Mouse (Mus musculus) left cerebral cortex, postnatal 4 days (tissue): ENCODE measurements at regions not wholly inside any gene's neighbourhood (a gene's known extent, or its start where the extent isn't known, plus 50 kb on each side); places are given as distances from the start of the nearest gene placed in this dataset.

ENCODE experiments used
- DNase-seq: peaks from one replicate; pipeline ENCODE4 v3.0.0-alpha.2; 2022
- intact Hi-C: fragments of 180-260 bp; cut with DNase I; formaldehyde crosslinking; loops from one replicate; pipeline ENCODE4 v1.15.1; 2025

DNA sequence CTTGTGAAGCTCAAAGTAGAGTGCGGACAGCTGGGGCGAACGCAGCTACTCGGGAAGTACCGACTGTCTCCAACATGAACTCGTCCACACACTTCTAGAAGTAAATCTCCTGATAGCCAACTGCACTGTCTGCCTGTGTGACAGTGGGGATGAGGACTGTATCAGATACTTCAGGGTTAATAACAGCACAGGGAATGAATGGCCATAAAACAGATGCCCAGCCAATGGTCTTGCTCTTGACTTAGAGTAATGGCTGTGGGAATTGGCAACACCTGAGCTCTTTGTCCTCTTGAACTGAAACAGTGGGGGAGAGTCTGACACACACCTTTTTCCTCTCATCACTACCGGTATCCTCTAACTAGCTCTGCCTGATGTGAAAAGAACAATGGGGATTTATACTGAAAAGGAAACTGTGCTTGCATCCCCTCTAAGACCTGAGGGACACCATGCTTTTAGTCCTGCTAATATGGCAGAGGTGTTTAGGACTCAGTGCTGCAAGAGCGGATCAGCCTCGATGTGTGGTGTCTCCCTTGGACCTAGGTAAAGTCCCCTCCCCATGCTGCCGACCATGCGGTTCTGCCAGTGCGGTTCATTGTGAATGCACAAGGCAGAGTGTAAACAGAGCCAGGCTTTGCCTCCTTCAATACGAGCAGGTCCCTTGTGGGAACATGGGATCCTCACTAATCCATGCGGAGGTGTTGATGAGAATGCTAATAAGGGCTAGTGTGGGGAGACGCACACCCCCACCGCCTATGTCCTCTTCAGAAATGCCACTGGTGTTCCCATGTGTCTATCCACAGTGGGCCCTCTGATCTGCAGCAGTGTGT is 355.5 kb downstream of the Eipr1 start:
- intact Hi-C loops, result no loop called here
- DNase-seq, result no peak

DNA sequence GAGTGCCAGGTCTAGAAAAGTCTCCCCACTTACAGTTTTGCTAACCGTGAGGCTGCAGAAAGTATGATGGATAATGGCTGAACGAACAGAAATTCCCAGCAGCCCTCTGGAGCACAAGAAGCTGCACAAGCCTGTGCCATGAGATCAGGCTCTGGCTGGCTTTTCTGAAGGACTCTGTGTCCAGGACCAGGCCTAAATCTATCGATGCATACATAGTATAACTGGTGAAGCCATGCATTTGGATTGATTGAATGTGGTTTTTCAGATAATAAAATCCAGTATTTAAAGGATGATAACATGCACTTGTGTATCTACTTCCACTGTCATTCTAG is 356.1 kb downstream of the Eipr1 start:
- intact Hi-C loops, result no loop called here
- no peak for DNase-seq

DNA sequence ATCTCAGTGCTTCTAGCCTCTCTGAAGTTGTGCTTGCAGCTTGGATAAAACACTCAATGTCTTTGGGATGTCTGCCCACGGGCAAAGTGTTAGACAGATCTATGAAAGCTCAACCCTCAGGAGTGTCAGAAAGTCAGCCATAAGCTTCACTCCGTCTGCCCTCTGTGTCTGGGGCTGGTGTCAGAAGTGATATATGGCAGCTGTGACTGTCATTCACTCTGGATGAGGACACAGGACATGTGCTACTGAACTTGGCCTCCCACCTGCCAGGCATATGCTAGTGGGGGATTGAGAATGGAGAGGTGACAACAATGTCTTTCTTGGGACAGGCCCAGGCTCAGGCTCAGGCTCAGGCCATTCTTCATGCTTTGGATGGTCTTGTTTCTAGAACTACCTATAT is 366.7 kb downstream of the Eipr1 start:
- no peak for DNase-seq
- intact Hi-C loops, result no loop called here

DNA sequence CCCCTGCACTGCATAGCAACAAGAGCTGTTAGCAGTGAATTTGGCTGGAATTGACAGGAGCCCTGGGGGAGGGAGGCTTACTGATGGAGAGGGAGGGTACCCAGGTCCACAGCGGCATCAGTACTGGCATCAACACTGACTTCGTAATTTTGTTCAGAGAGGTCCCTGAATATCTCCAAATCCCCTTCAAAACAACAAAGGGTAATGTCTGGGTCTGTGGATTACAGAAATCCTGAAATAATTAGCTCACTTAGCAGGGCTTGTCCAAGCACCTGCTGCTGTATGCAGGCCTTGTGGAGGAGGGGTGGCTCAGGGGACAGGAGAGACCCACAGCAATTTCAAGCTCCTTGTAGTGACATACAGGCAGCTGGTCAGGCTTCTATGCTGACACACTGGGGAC is 369.6 kb downstream of the Eipr1 start:
- DNase-seq, result no peak

DNA sequence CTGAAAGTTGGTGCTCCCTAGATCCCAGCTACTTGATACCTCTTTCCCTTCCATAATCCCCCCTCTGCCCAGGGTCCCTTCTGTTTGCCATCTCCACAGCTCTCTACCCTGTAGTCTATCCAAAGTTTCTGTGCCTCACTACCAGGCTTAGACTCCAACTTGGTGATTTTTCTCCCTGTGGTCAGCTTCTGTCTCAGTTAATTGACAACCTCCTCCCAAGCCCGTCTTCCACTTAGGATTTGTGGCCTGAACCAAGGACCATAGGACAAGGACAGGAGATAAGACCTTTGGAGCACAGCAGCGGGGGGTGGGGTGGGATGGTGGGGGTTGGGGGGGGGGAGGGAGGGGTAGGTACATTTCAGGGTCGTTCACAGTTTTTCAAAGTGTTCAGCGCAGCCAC is 371.3 kb downstream of the Eipr1 start:
- intact Hi-C loops, result no loop called here
- DNase-seq, result no peak

More for the DNA sequence above, 369.6 kb downstream of the Eipr1 start:
- intact Hi-C loops, result no loop called here

DNA sequence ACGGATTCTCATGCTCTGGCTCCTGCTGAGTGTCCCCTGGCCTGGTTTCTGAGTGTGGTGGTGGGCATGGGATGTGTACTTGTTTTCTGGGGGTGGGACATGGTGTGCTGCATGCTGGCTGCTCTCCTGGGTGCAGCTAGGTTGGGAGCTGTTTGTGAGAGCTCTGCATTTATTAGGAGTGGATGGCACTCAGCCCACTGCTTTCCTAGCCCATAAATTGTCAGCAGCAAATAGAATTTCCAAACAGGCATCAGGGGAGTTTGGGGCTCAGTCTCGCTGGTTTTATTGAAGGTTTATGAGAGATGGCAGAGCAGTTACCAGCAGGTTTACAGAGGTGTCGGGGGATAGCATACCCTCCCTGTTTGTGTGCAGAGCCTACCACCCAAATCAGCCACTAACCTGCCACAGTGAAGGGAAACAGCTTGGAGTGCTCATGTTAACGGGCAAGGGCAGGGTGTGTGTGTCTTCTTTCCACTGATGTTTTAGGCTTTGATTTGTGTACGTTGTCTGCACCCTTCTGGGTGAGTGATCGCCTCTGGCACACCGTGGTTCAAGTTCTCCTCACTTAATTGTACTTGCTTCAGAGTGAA is 372.6 kb downstream of the Eipr1 start:
- no peak for DNase-seq
- intact Hi-C loops, result no loop called here

DNA sequence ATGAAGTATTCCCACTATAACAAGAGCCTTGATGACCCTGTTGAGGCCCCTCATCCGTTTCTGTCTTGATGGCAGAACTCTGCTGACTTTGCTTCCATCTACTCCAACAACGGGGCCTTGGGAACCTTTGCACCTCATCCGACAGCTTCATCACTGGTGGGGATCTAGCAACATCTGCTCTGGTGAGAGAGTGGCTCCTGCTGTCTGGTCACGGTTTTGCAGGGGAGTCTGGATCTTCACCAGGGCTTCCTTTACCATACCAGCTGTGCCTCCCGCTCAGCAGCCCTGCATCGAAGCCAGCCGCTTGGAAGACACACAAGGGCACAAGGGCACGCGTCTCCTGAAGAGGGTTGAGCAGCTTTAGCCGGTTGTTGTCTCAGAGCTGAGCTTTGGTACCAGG is 377.2 kb downstream of the Eipr1 start:
- DNase-seq, result peak; percentile 62
- intact Hi-C loops, result no loop called here

DNA sequence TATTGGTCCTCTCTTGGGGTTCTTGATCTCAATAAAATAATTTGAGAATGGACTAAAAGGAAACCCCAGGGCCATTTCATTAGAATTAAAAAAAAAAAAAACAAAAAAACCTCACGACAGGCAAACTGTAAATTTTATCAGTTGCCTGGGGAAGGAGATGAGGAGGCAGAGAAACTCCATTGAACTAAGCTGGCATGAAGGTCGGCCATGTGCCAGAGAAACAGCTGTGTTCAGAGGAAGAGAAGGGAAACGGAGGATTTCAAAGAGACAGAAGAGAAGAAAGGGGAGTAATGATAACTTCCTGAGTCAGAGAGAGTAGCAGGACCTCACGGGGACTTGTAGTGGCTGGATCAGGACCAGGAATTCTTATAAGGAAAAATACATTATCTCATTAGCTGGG is 377.7 kb downstream of the Eipr1 start:
- DNase-seq, result peak; percentile 40
- intact Hi-C loops, result no loop called here

DNA sequence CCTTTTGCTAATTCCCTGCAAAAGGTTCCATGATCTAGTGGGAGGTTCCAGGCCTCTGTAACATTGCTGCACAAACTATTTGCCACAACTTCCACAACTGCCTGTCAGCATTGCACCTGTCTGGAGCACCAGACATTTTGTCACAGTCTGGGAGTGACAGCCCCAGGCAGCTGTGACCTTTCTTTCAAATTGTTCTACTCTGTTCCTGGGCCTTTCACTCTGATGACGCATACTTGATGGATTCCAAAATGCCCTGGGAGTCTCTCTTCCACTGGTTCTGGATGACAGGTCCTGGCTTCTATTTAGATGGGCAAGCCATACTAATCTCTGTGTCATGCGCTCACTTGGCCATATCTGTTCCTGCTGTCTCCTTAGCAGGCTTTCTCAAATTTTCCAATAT is 382.7 kb downstream of the Eipr1 start:
- intact Hi-C loops, result no loop called here
- DNase-seq, result no peak

DNA sequence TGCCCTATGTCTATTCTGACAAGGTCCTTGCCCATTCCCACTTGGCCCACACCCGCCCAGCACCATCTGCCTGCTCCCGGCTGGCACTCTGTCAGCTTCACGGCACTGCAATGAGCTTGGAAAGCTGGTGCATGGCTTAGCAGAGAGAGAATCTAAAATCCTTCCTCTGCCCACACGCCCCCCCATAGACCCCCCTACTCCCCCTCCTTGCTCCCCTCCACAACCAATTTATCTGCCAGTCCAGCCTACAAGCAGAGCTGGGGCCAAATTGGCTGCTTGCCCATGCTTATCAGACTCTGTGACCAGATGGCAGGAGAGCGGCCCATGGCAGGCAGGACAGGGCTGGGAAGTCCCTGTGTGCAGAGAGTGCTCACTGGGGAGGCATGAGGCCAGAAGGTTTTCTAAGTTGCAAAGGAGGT is 385.3 kb downstream of the Eipr1 start:
- DNase-seq, result peak; percentile 98
- intact Hi-C loops, result no loop called here

DNA sequence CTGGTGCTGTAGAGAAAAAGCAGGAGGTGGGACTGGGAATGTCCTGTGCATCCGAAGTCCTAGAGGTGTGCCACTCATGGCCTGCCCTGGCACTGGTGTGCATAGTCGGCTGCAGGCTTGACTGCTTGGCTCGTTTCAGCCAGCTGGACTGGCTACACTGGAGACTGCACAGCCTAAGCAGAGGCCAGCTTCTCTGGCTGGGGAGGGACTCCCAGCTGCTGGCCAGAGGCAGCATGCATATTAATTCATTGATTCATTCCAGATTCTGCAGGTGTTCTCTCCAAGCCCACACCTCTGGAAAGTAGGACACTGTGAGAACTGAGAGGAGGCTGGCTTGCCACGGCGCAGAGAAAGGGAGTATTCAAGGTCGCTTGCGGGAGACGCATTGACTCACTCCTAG is 385.9 kb downstream of the Eipr1 start:
- DNase-seq, result peak; percentile 61
- intact Hi-C loops, result no loop called here

DNA sequence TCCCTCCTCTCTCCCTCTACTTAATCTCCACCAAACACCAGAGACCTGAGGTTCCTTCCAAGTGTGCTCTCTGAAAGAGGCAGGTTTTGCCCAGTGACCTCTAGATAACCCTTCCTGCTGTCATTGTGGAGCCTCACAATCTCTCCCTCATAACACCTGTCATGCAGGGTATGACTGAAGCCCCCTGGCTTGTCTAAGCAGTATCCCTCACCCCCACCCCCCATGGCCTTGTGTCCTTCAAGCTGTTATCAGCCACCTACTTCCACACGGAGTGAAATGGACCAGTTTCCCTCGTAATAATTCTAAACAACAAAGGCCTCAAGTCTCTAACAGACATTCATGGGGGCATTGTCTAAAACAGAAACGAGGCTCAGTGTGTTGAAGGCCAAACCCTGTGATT is 387.6 kb upstream of the Myt1l start:
- DNase-seq, result peak; percentile 24
- intact Hi-C loops, result no loop called here

DNA sequence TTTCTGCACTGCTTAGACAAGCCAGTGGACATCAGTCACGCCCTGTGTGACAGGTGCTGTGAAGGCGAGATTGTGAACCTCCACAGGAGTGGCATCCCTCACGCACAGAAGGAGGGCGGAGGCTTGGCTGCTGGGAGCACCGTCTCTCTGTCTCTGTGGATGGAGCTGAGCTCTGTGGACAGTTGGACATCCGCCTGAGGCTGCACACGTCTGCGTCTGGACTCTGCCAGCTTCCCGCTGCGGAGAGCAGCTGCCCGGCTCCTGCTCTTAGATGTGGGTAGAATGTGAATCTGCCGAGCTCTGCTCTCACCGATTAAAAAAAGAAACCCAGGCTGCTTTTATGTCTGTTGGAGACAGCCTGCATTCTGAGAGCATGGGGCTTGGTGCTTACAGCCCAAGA is 387.1 kb upstream of the Myt1l start:
- DNase-seq, result peak; percentile 95
- intact Hi-C loops, result no loop called here

DNA sequence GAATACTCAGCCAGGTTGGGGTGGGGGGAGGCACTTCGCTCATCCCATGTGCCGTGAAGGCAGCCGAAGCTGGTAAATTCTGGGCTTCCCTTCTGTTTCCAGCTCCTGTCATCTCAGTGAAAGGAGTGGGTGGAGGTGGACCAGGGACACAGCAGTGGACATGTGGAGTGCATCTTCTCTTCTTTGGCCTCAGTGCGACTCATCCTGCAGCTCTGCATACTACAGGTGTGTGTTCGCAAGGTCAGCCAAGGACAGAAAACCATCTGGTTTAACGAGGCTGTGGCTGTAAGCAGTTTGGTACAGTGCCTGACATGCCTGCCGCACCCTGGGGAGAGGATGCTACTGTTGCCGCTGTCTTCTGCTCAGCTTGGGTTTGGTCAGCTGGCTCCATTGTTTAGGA is 386.3 kb upstream of the Myt1l start:
- intact Hi-C loops, result no loop called here
- DNase-seq, result peak; percentile 52

DNA sequence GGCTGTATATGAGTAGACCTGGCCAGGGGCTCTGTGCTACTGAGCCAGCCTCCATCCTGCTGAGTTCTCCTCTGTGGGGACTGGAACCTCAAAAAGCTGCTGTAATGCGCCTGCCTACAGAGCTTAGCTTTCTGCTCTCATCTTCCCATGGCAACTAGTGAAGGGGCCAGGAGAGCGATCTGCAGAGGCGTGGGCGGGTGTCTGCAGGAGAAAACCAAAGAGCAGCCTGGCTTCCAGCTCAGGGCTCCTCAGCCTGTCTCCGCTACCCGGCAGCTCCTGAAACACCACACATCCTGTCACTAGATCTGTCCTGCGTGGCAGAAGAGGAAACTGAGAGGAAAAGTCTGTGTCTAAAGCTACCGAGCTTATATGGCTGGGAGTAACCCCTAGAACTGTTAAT is 384.9 kb upstream of the Myt1l start:
- DNase-seq, result no peak
- intact Hi-C loops, result no loop called here

DNA sequence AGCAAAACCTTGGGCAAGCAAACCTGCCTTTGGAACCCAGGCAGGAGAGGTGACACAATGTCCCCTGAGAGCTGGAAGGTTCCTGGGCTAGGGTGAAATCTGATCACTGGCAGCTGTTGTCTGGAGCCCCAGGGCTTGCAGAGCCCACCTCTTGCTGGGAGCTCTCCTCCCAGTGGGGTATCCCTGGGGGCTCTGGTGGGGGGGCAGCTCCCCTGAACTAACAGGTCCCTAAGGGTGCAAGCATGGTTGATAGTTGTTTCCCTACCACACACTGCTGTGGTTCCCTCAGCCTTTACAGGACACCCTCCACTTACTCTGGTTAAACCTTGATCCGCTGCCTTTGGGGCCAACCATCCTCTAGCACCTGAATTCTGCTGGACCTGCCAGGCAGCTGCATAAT is 367.3 kb upstream of the Myt1l start:
- intact Hi-C loops, result no loop called here

DNA sequence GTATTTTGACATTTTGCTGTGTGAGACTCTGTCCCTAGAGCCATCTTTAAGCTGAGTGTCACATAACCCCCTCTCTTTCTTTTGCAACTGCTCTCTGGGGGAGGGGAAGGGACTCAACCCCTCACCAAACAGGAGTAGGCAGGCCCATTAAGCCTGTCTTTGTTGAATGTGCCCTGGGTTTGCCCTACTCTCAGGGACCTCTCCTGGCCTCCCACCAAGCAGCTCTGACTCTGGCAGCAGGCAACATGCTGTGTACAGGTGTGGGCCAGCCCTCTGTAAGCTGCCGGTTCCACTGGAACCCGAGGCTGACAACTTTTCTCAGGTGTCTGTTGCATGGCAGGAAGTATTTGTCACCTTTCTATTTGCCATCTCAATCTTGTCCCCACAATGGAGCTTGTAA is 366.6 kb upstream of the Myt1l start:
- intact Hi-C loops, result no loop called here
- no peak for DNase-seq

More for the DNA sequence above, 367.3 kb upstream of the Myt1l start:
- no peak for DNase-seq

DNA sequence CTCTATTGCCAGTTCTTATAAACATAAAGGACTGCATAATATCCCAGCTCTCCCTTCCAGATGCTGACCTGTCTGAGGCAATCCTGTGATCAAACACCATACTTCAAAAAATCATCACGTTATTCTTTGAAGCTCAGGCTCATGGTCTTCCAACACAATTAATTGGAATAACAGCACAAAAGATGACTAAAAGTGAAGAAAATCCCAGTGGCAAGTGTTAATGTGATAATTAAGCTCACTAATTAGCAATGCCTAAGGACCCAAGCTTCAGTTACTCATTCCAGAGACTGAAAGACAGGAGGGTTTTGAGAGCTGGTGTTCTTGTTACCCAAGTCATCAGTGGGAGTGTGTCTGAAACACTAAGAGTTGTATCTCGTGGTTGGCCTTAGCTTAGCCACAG is 363.5 kb upstream of the Myt1l start:
- intact Hi-C loops, result no loop called here
- no peak for DNase-seq

DNA sequence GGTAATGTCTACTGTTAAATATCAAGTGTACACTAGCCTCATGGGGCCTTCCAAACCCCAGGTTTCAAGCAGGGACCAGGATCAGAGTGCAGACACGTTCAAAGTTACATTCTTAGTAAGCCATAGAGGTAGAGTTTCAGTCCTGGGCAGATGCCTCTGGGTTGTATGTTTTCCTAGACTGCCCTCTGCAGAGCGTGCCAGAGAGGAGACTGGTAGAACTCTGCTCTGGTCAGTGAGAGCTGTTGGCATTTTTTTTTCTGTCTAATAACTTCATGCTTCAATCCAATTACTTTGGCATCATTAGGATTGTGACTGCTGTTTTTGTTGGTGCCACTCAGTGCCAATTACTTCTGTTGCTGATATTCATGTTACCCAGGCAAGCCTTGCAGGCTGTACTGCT is 361.9 kb upstream of the Myt1l start:
- no peak for DNase-seq
- intact Hi-C loops, result no loop called here

DNA sequence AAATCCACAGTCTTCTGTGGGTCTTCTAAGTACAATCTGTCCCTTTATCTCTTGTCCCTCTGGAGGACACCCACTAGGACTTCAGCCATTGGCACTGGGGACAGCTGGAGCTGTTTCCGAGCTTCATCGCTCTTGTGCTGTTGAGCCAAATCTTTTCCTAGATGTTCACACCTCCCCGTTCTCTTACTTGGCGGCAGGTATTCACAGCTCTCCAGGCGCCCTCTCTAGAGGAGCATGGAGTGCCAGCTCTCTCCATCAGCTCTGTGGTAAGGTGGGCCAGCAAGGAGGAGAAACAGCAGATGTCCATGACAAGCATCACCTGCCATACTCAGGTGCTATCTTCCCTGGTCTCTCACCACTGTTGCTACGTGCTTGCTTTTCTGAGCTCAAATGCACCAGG is 360.3 kb upstream of the Myt1l start:
- no peak for DNase-seq
- intact Hi-C loops, result no loop called here

DNA sequence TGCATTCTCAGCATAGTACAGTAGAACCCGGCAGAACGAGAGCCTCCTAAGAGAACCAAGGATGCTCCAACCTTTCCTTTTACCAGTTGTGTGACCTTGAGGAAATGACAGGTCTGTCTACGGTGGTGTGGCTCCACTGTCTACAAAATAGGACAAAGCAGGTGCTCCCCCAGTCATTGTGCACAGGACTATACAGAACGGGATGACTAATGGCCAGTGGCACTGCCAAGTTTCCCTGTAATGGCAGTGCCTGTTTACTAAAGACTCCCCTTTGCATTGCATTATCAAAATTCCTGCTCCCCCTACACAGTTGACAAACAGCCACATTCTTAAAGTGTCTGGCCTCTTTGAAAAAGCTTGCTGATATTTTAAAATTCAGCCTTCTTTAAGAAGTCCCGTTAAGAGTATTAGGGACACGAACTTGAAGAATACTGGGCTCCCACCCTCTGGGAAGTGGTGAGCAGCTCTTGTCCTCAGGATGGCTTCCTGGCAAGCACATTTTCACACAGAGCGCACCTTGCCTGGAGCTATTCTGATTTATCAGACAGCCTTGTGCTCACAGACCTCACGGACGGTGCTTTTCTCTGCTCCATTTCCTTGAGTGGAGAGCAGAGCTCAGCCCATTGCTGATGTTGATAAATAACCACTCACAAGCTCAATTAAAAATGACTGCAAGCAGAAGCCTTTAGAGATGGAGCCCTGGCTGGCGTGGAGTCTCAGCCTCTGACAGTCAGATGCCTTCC is 352.3 kb upstream of the Myt1l start:
- intact Hi-C loops, result no loop called here
- no peak for DNase-seq

DNA sequence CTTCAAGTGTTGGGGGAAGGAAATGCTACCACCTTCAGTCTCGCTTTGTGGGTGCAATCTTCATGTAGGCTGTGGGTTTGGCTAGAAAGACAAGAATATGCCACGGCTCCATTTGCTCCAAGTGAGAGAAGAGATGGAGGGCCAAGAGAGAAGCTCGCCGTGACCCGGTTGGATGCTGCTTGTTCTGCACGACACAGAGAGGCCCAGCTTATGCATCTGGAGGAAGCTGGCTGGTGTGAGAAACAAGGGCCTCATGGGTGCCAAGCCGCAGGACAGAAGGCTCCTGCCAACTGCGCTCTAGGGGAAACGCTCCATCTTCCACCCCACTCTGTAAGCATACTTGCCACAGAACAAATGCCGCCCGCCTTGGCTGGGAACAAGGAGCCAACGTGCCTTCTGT is 351.0 kb upstream of the Myt1l start:
- intact Hi-C loops, result no loop called here
- no peak for DNase-seq
